Mouse (Mus musculus) cerebellum, postnatal 10 days (tissue): ENCODE data around the gene Gm37240.
A peak's percentile ranks its signal among the peaks of the same experiment; 100 is the strongest.

Source experiments
- DNase-seq, 2 experiments: peaks; one replicate each; pipeline ENCODE4 v3.0.0; 2021; ENCODE audit warnings: mixed read lengths in 2 of 2

The Gm37240 gene

GRCm38 (mm10) chr3:84807826-84808225, 1079.5 kb downstream of the Gm37240 start:
- no peak for DNase-seq

GRCm38 (mm10) chr3:84806206-84806605, 1081.1 kb downstream of the Gm37240 start:
- no peak for DNase-seq

DNA sequence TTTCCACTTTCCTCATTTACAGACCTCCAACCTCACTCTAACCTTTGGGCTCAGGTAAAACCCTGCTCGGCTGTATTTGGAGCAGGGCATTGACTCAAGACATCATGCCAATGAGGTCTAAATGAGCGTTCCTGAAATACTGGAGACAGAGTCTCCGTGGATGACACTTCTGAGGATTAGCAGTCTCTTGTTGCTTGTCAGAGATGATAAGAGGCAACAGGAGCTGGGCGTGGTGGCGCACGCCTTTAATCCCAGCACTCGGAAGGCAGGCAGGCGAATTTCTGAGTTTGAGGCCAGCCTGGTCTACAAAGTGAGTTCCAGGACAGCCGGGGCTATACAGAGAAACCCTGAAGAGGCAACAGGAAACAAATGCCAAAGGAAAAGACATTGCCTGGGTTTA, 1083.3 kb downstream of the Gm37240 start:
- DNase-seq, result no peak

- no peak for DNase-seq
Measured at GRCm38 (mm10) chr3:84787914-84788313, 1099.4 kb downstream of the Gm37240 start.

GRCm38 (mm10) chr3:84776084-84776483, 1111.2 kb downstream of the Gm37240 start:
- no peak for DNase-seq

DNA sequence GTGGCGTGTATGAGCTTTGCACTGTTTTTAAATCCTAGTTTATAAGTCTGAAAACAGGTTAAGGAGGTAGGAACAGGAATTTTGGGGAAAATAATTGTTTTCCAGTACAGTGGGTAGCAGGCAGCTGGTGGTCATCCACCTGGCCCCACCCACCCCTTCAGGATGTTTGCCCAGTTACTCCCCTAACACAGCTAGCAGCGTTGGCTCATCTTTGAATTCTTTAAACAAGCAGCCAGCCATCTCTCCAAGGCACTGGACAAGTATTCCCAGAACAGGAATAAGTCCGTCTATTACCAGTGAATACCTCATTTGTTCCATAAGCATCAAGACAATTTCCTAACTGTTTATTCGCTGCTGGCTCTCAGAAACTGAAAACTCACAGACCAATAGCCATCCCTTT, 1111.7 kb downstream of the Gm37240 start:
- no peak for DNase-seq

- DNase-seq, result no peak
Measured at GRCm38 (mm10) chr3:84775067-84775423, 1112.3 kb downstream of the Gm37240 start.

- no peak for DNase-seq
Measured at GRCm38 (mm10) chr3:84774246-84775066, 1112.9 kb downstream of the Gm37240 start.

DNA sequence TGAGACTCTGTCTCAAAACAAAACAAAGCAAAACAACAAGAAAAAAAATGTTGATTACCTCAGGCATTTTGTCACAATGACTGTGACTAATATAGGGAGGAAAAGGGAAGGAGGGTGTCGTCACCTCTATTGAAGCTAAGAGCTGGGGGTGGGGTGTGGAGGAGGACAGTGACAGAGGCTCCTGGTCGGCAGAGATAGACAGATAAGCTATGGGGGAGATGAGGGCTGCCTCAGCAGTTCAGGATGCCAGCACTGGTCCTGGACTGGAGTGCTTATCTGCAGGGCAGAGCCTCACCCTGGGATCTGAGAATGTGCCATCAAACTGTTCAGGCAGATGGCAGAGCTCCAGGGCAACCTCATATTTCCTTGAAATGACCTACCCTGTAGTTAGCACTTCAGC, 1115.3 kb downstream of the Gm37240 start:
- DNase-seq, result no peak

DNA sequence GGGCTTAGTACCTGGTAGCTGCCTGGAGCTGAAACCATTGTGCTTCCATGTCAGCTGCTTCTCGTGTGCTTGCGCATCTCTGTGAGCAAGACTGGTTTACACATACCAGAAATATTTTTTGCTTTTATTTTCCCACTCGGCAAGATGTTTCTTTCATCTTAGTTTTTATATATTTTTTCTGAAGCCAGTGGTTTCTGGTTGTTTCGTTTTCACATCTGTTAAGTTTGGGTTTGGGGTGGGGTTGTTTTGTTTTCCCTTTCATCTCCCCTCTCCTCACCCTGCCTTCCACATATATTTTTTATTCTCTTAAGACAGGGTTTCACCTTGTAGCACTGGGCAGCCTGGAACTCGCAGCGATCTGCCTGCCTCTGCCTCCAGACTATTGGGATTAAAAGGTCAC, 1116.8 kb downstream of the Gm37240 start:
- no peak for DNase-seq

DNA sequence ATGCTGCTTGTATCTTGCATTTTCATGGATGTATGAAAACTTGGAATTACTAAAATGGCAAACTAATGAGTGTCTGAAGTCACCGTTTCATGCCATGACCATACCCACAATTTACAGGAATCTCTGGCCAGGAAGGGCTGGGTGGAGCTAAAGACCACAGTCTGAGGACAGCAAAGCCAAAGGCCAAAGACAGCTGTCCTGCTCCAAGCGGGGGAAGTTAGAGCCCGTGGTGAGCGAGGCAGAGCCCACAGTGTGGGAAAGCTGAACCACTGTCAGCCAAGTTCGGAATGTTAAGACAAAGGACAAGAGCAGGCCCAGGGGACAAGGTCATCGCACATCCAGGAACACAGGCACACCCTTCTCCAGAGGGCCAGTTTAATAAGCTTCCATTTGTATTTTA, 1117.9 kb downstream of the Gm37240 start:
- no peak for DNase-seq

DNA sequence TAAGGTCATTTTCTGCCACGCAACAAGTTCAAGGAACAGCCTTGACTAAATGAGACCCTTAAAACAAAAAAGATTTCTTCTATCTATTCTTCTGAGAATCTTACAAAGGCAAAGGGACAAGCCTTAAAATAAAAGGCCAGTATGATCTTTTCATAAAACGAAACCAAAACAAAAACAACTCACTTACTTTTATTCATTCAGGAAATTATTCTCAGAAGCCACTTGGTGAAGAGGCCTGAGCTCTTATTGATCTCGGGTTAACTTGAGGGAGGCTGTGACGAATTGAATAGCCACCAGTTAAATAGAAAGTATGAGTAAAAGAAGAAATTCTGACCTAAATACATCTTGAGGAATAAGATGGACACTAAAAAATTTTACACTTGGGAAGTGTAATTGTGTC, 1118.4 kb downstream of the Gm37240 start:
- DNase-seq, result no peak

GRCm38 (mm10) chr3:84753816-84754215, 1133.5 kb downstream of the Gm37240 start:
- DNase-seq, result no peak

DNA sequence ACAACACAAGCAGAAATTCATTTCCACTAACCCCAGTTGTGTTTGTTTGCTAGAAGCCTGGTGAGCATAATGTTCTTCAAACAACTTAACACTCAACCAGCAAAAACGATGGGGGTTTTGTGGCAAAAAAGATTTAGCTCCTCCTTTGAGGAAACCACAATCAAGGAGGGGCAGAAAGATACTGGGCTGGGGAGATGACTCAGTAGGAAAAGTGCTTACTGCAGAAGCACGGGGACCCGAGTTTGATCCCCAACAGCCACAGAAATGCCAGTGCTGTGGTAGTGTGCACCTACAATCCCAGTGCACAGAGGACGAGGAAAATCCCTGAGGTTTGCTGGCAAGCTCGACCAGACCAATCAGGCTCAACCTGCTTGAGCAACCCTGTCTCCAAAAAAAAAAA, 1138.1 kb downstream of the Gm37240 start:
- DNase-seq, result no peak

DNA sequence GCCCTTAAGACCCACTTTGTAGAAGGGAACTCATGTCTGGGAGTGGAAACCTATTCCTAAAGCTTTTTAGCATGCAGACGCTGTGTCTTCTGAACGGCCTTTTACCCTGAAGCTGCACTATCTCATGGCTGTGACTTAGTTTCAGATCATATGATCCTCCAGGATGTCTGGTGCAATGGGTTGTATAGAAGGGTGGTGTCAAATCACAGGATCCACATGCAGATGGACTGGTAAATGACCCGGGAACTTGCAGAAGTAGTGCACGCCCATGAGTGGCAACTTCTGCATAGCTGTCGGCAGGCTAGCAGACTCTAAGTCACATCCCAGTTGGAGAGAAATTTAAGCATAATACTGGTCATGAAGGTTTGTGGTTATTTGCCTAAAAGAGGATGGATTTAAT, 1139.2 kb downstream of the Gm37240 start:
- no peak for DNase-seq

- DNase-seq, result peak; percentile 54 to 59
Measured at GRCm38 (mm10) chr3:84745537-84746189, 1141.7 kb downstream of the Gm37240 start.

- DNase-seq, result peak in 1 of 2 experiments; percentile 45
Measured at GRCm38 (mm10) chr3:84744707-84745106, 1142.6 kb downstream of the Gm37240 start.

DNA sequence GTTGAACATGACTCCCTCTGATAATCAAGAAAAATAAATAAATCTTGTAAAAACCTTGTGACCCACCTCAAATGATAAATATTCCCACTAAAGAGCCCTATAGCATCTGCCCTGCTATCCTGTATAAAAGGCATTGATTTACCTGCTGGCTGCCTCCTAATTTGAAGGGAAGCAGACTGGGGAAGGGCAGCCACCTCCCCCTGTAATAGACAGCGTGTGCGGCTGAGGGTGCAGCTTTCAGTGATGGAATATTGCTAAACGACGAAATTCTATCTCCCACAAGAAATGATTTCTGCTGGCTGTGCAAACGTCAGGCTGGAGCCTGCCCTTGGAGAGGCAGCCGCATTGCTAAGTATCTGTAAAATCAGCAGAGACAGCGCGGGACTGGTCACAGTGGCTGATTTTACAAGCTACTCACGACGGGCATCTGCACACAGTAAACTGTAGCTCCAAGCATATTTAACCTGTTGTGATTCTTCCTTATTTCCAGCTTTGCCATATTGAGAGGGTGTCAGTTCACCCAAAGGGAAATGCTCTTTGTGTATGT, 1147.2 kb downstream of the Gm37240 start:
- DNase-seq, result no peak

DNA sequence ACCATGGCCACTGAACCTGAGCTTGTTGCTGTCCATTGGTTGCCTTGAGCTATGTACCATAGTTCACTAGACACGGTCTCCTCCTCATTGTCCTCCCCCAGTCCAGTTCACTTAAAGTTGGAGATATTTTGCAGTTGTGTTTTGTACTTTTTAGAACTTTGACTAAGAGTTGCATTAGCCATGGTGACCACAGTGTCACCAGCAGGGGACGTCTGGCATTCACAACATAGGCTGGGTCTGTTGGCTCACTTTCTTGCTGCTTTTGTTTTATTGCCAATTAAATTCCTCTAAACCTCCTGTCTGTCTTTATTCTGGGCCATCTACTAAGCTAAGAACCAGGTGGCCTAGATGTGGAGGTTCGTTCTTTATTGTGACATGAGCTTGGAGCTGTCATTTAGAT, 1150.2 kb downstream of the Gm37240 start:
- no peak for DNase-seq

DNA sequence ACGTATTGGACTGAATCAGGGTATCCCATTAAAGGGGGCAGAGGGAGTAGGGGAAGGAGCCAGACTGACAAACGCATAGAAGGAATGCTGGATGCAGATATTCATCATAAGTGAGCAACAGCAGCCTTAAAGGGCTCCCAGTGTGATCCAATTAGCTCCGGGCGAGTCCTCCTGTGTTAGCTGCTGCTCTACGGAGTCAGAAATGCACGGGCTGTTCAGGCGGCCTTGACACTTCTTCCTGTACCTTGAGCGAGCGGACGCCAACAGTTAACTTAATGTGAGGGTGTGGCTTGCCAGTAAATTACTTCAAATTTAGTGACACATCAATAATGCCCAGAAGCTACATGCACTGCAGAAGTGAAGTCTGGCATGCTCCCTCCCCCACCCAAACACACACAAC, 1151.6 kb downstream of the Gm37240 start:
- DNase-seq, result no peak

GRCm38 (mm10) chr3:84732516-84732915, 1154.8 kb downstream of the Gm37240 start:
- DNase-seq, result peak in 1 of 2 experiments; percentile 33

DNA sequence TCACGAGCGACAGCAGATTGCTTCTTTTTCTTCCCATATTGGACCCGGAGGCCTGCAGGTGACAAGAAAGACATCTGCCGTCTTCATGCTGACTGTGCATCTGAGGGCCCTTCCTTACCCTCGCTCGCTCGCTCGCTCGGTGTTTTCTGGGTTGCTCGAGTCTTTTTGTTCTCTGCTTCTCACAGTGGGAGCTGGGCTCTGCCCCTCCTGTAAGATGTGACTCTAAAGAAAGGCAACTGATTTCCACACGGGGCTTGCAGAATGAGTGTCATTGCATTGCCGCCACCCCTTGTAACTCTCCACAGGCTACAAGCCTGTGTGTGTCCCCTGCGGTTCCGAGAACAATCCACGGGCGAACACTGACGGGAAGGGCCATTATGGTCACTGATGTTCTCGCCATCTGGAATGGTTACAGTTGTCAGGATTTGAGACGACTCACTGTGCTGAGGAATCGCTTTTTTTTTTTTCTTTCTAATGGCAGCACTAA, 1155.3 kb downstream of the Gm37240 start:
- DNase-seq, result peak; percentile 59 to 70

- DNase-seq, result peak; percentile 35 to 67
Measured at GRCm38 (mm10) chr3:84731403-84732015, 1155.8 kb downstream of the Gm37240 start.

DNA sequence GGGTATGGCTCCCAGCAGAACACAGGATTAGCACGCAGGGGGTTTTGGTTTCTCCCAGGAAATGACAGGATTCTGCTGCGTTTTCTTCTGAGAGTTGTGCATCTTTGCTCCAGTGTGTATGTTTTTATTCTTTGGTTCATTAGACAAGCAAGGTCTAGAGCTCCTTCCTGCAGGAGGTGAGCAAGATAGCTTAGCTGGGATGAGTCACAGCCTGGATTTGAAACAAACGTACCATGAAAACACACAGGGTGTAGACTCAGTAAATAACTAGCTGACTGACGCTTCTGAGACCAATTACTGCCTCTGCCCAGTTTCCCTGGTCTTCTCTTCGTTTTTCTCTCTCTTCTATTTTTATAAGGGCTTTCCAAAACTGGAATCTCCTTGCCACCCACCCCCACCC, 1156.3 kb downstream of the Gm37240 start:
- DNase-seq, result no peak
